Mouse (Mus musculus): ENCODE results near the gene Fcgrt. TPM values are rescaled to one million over a fixed set of nuclear protein-coding genes. Genes with fewer than 3 reads are reported as not detected.
A peak's percentile ranks its signal among the peaks of the same experiment; 100 is the strongest.

The Fcgrt gene
- polyA plus RNA-seq (2021; fragmentation: Nextera tagmentation): 28.3 and 34.8 TPM in 2 replicates
- long read RNA-seq, experiment 1, transcript Fcgrt-203 (7 exons, 1,602 nt): minor isoform, 6 of 49 reads
- long read RNA-seq, experiment 1, transcript Fcgrt-201 (7 exons, 1,770 nt): major isoform, 34 of 49 reads
- long read RNA-seq, experiment 1, partial matches to known transcripts: 5 of 49 reads
- long read RNA-seq, experiment 1, other reads (novel, unspliced or antisense): 1 of 49 reads
- long read RNA-seq, experiment 2, transcript Fcgrt-201 (7 exons, 1,770 nt): major isoform, 93 of 115 reads
- long read RNA-seq, experiment 2, transcript Fcgrt-203 (7 exons, 1,602 nt): minor isoform, 15 of 115 reads
- long read RNA-seq, experiment 2, partial matches to known transcripts: 1 of 115 reads
- long read RNA-seq, experiment 2, other reads (novel, unspliced or antisense): 6 of 115 reads

GRCm38 (mm10) chr7:45103652-45104180 is at the start of gene Fcgrt:
Gene Fcgrt (minus strand): TSS chr7:45103851.

GRCm38 (mm10) chr7:45135993-45136567 is 32.4 kb upstream of the Fcgrt start, which contains the start of the genes Gm45713 and Flt3l:
Gene Gm45713 (minus strand): TSS chr7:45136231.
Gene Flt3l (minus strand): TSS chr7:45136432.

GRCm38 (mm10) chr7:45128624-45129246 is 25.1 kb upstream of the Fcgrt start, which contains the start of gene Rpl13a:
Gene Rpl13a (minus strand): TSS chr7:45128761.

GRCm38 (mm10) chr7:45124224-45125143 is 20.8 kb upstream of the Fcgrt start, which contains the start of gene Rps11:
Gene Rps11 (minus strand): TSS chr7:45124439.

GRCm38 (mm10) chr7:45092048-45092447 is 11.6 kb downstream of the Fcgrt start, which contains the start of gene Rcn3:
Gene Rcn3 (minus strand): TSS chr7:45092221.

GRCm38 (mm10) chr7:45062239-45062835 is 41.3 kb downstream of the Fcgrt start, which contains the start of the genes Nosip and Prrg2:
Gene Nosip (plus strand): TSS chr7:45062429.
Gene Prrg2 (minus strand): TSS chr7:45062677.

GRCm38 (mm10) chr7:45052862-45053116 is 50.9 kb downstream of the Fcgrt start, which contains the start of gene Prr12:
Gene Prr12 (minus strand): TSS chr7:45052881.

Small RNA genes within 50 kb of the gene (microRNA-seq; reads per million reads assigned to microRNA genes)
- 2,110 reads per million, percentile 88 among the genes with 10 or more reads in this experiment for gene Mir150
- 9.2 reads per million, percentile 30 among the genes with 10 or more reads in this experiment for gene Mir5121

Other genes with a start within 250 kb of the Fcgrt start
- gene Pnkp, start 246.7 kb downstream of the Fcgrt start, polyA plus RNA-seq (2021; fragmentation: Nextera tagmentation): 27.8 and 30.3 TPM in 2 replicates
- gene Ptov1, start 234.1 kb downstream of the Fcgrt start, polyA plus RNA-seq (2021; fragmentation: Nextera tagmentation): 147 and 187 TPM in 2 replicates
- 143 and 184 TPM in 2 replicates for gene Med25, start 211.1 kb downstream of the Fcgrt start, polyA plus RNA-seq (2021; fragmentation: Nextera tagmentation)
- 12.1 TPM in 2 replicates for gene Fuz, start 207.8 kb downstream of the Fcgrt start, polyA plus RNA-seq (2021; fragmentation: Nextera tagmentation)
- gene Ap2a1, start 174.4 kb downstream of the Fcgrt start, polyA plus RNA-seq (2021; fragmentation: Nextera tagmentation): 34.8 and 42.1 TPM in 2 replicates
- gene Tsks, start 160.6 kb downstream of the Fcgrt start, polyA plus RNA-seq (2021; fragmentation: Nextera tagmentation): 0.28 and 0.35 TPM in 2 replicates
- 86.2 and 86.7 TPM in 2 replicates for gene Cpt1c, start 129.0 kb downstream of the Fcgrt start, polyA plus RNA-seq (2021; fragmentation: Nextera tagmentation)
- gene Prmt1, start 117.3 kb downstream of the Fcgrt start, polyA plus RNA-seq (2021; fragmentation: Nextera tagmentation): 6.7 and 7.4 TPM in 2 replicates
- 10.7 and 12.0 TPM in 2 replicates for gene Irf3, start 106.2 kb downstream of the Fcgrt start, polyA plus RNA-seq (2021; fragmentation: Nextera tagmentation)
- gene Bcl2l12, start 105.1 kb downstream of the Fcgrt start, polyA plus RNA-seq (2021; fragmentation: Nextera tagmentation): 1.6 and 2.6 TPM in 2 replicates
- 63.8 and 108 TPM in 2 replicates for gene Scaf1, start 87.5 kb downstream of the Fcgrt start, polyA plus RNA-seq (2021; fragmentation: Nextera tagmentation)
- gene Rras, start 85.9 kb downstream of the Fcgrt start, polyA plus RNA-seq (2021; fragmentation: Nextera tagmentation): 3.8 and 4.0 TPM in 2 replicates
- gene Prr12, start 51.0 kb downstream of the Fcgrt start, polyA plus RNA-seq (2021; fragmentation: Nextera tagmentation): 4.7 and 5.4 TPM in 2 replicates
- gene Nosip, start 41.4 kb downstream of the Fcgrt start, polyA plus RNA-seq (2021; fragmentation: Nextera tagmentation): 36.0 and 41.3 TPM in 2 replicates
- gene Prrg2, start 41.2 kb downstream of the Fcgrt start, polyA plus RNA-seq (2021; fragmentation: Nextera tagmentation): 9.2 and 10.8 TPM in 2 replicates
- 26.1 and 29.3 TPM in 2 replicates for gene Rcn3, start 11.6 kb downstream of the Fcgrt start, polyA plus RNA-seq (2021; fragmentation: Nextera tagmentation)
- gene Rps11, start 20.6 kb upstream of the Fcgrt start, polyA plus RNA-seq (2021; fragmentation: Nextera tagmentation): 1,326 and 1,360 TPM in 2 replicates
- 1,601 and 1,782 TPM in 2 replicates for gene Rpl13a, start 24.9 kb upstream of the Fcgrt start, polyA plus RNA-seq (2021; fragmentation: Nextera tagmentation)
- gene Gm45713, start 32.4 kb upstream of the Fcgrt start, polyA plus RNA-seq (2021; fragmentation: Nextera tagmentation): not detected in 2 replicates
- 0.68 and 1.4 TPM in 2 replicates for gene Flt3l, start 32.6 kb upstream of the Fcgrt start, polyA plus RNA-seq (2021; fragmentation: Nextera tagmentation)
- 40.3 and 47.7 TPM in 2 replicates for gene Pih1d1, start 50.5 kb upstream of the Fcgrt start, polyA plus RNA-seq (2021; fragmentation: Nextera tagmentation)
- gene Aldh16a1, start 50.7 kb upstream of the Fcgrt start, polyA plus RNA-seq (2021; fragmentation: Nextera tagmentation): 4.6 and 5.2 TPM in 2 replicates
- gene Slc17a7, start 60.1 kb upstream of the Fcgrt start, polyA plus RNA-seq (2021; fragmentation: Nextera tagmentation): 52.3 and 68.3 TPM in 2 replicates
- not detected in 2 replicates for gene Gfy, start 75.7 kb upstream of the Fcgrt start, polyA plus RNA-seq (2021; fragmentation: Nextera tagmentation)
- gene Pth2, start 77.1 kb upstream of the Fcgrt start, polyA plus RNA-seq (2021; fragmentation: Nextera tagmentation): not detected in 2 replicates
- 1.2 and 1.4 TPM in 2 replicates for gene Ccdc155, start 101.0 kb upstream of the Fcgrt start, polyA plus RNA-seq (2021; fragmentation: Nextera tagmentation)
- gene Dkkl1, start 108.3 kb upstream of the Fcgrt start, polyA plus RNA-seq (2021; fragmentation: Nextera tagmentation): 5.1 and 7.3 TPM in 2 replicates
- 0.51 and 0.59 TPM in 2 replicates for gene Tead2, start 111.9 kb upstream of the Fcgrt start, polyA plus RNA-seq (2021; fragmentation: Nextera tagmentation)
- 11.8 and 14.4 TPM in 2 replicates for gene Cd37, start 135.3 kb upstream of the Fcgrt start, polyA plus RNA-seq (2021; fragmentation: Nextera tagmentation)
- 1.1 and 1.2 TPM in 2 replicates for gene Slc6a16, start 137.2 kb upstream of the Fcgrt start, polyA plus RNA-seq (2021; fragmentation: Nextera tagmentation)
- gene Slc6a21, start 173.7 kb upstream of the Fcgrt start, polyA plus RNA-seq (2021; fragmentation: Nextera tagmentation): not detected in 2 replicates
- 10.1 and 12.4 TPM in 2 replicates for gene Trpm4, start 229.9 kb upstream of the Fcgrt start, polyA plus RNA-seq (2021; fragmentation: Nextera tagmentation)
- not detected in 2 replicates for gene Hrc, start 231.4 kb upstream of the Fcgrt start, polyA plus RNA-seq (2021; fragmentation: Nextera tagmentation)